In the genomic region with DNA sequence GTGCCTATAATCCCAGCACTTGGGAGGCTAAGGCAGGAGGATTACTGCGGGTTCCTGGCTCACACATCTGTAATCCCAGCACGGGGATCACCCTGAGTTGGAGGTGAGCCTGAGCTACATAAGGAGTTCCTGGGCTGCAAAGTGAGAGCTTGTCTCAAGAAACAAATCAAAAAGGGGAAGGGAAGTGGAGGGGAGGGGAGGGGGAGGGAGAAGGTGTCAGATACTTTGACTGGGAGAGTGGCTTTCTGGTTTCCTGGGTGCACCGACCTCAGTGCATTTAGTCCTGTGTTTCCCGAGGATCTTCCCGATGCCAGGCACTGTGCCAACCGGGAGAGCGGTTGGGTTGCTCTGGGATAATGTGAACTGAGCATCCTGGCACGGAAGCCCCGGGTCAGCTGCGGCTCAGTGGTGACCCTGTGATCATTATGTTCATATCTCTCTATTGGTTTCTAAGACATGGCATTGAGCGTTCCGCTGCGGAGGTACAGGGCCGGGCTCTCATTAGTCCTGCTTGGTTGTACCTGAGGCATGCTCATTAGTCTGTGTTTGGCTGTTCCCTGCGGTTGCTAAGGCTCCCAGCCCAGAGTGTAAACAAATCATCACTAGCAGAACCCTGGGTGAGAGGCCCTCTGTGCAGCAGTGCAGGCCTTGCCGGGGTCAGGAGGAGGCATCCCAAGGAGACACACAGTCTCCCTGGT, we compare ENCODE assay signal across 9 mouse cellular contexts. TPM values are rescaled to one million over a fixed set of nuclear protein-coding genes. Genes with fewer than 3 reads are reported as not detected.
A peak's percentile ranks its signal among the peaks of the same experiment; 100 is the strongest.
DNase-seq lines count a peak whose midpoint lies in the region; ATAC-seq and TF ChIP-seq lines count a peak whose summit lies in the region.
"Had no signal": no experiment of that assay in that cellular context is flagged by ENCODE, and none has a peak within 500 bp of the region (broad histone marks: within the 10 kb centered on the region; RNA-seq: fewer than 3 reads in every experiment).

No protein-coding gene starts in this region.

- H3K36me3 ChIP-seq in intestine, embryonic 14.5 days (ENCODE audit: control insufficient read depth, insufficient read depth, low read length) = no peaks in the 10 kb centered on the region
- H3K36me3 ChIP-seq in intestine, postnatal 0 days (ENCODE audit: control insufficient read depth, insufficient read depth) = no peaks in the 10 kb centered on the region
- no peaks in the 10 kb centered on the region for H3K36me3 ChIP-seq in forebrain, postnatal 0 days (ENCODE audit: insufficient read depth)
- H3K36me3 ChIP-seq in midbrain, postnatal 0 days (ENCODE audit: insufficient read depth, low read length) = no peaks in the 10 kb centered on the region
- H3K36me3 ChIP-seq: limb, embryonic 12.5 days had no signal

- no peak for DNase-seq in intestine, embryonic 14.5 days (ENCODE audit: low spot score)
- DNase-seq in brain, embryonic 14.5 days (ENCODE audit: low read depth) = peak; percentile 84
- DNase-seq in forebrain, postnatal 0 days = peak; percentile 26
- DNase-seq in midbrain, postnatal 0 days (ENCODE audit: low spot score) = peak; percentile 58
- no peak for DNase-seq in gastrocnemius, adult 8-10 months (ENCODE audit: low spot score in 2 of 2)
- no peak for DNase-seq in heart, postnatal 14 days

- H3K9me3 ChIP-seq in intestine, embryonic 14.5 days (ENCODE audit: control insufficient read depth, low read length) = no peaks in the 10 kb centered on the region
- H3K9me3 ChIP-seq in intestine, postnatal 0 days (ENCODE audit: control insufficient read depth) = no peaks in the 10 kb centered on the region
- H3K9me3 ChIP-seq in forebrain, postnatal 0 days (ENCODE audit: low read length) = no peaks in the 10 kb centered on the region
- H3K9me3 ChIP-seq in midbrain, postnatal 0 days (ENCODE audit: low read length) = no peaks in the 10 kb centered on the region

- peaks cover 5% of the 10 kb centered on the region for H3K4me1 ChIP-seq in intestine, embryonic 14.5 days (replicated peaks; ENCODE audit: control insufficient read depth, insufficient read depth, low read length)
- H3K4me1 ChIP-seq in intestine, postnatal 0 days (replicated peaks; ENCODE audit: control insufficient read depth, insufficient read depth, low read length) = no peaks in the 10 kb centered on the region
- peaks cover 7% of the 10 kb centered on the region for H3K4me1 ChIP-seq in forebrain, postnatal 0 days (ENCODE audit: insufficient read depth)
- no peaks in the 10 kb centered on the region; the same call in 1 of the 2 replicates for H3K4me1 ChIP-seq in midbrain, postnatal 0 days (ENCODE audit: insufficient read depth, low read length)

- H3K27me3 ChIP-seq in intestine, embryonic 14.5 days (replicated peaks; ENCODE audit: control insufficient read depth, insufficient read depth, low read length) = no peaks in the 10 kb centered on the region
- no peaks in the 10 kb centered on the region for H3K27me3 ChIP-seq in intestine, postnatal 0 days (replicated peaks; ENCODE audit: control insufficient read depth, insufficient read depth, low read length)
- H3K27me3 ChIP-seq in forebrain, postnatal 0 days (ENCODE audit: insufficient read depth, low read length) = no peaks in the 10 kb centered on the region
- H3K27me3 ChIP-seq in midbrain, postnatal 0 days (ENCODE audit: insufficient read depth, low read length) = no peaks in the 10 kb centered on the region
- H3K27me3 ChIP-seq: limb, embryonic 12.5 days had no signal

- H3K9ac ChIP-seq in intestine, embryonic 14.5 days (ENCODE audit: low read length) = no peak overlapping the region
- H3K9ac ChIP-seq in intestine, postnatal 0 days (ENCODE audit: low read depth, low read length) = no peak overlapping the region
- no peak overlapping the region for H3K9ac ChIP-seq in forebrain, postnatal 0 days
- no peak overlapping the region for H3K9ac ChIP-seq in midbrain, postnatal 0 days (replicated peaks; ENCODE audit: low read length, poor library complexity, severe bottlenecking)
- H3K9ac ChIP-seq: limb, embryonic 12.5 days had no signal

- no peak overlapping the region for H3K4me2 ChIP-seq in intestine, embryonic 14.5 days (ENCODE audit: low read length)
- no peak overlapping the region for H3K4me2 ChIP-seq in intestine, postnatal 0 days (replicated peaks; ENCODE audit: low read depth)
- no peak overlapping the region for H3K4me2 ChIP-seq in forebrain, postnatal 0 days (ENCODE audit: low read depth)
- no peak overlapping the region for H3K4me2 ChIP-seq in midbrain, postnatal 0 days (ENCODE audit: low read depth, low read length, poor library complexity, severe bottlenecking)
- H3K4me2 ChIP-seq: limb, embryonic 12.5 days had no signal

- intact Hi-C loops in heart, postnatal 14 days (cut with DNase I) = no loop called here

- WGBS in intestine, embryonic 14.5 days = 32% methylated on average over 16 of the region's 16 CpGs
- 30% methylated on average over 16 of the region's 16 CpGs for WGBS in intestine, postnatal 0 days
- 17% methylated on average over 16 of the region's 16 CpGs for WGBS in forebrain, postnatal 0 days
- 37% methylated on average over 16 of the region's 16 CpGs for WGBS in midbrain, postnatal 0 days

- ATAC-seq in intestine, embryonic 14.5 days (replicated peaks; ENCODE audit: low FRiP score, low TSS enrichment, low read depth) = peak; percentile 53; the same call in 1 of the 2 replicates
- ATAC-seq in intestine, postnatal 0 days = no peak
- ATAC-seq in forebrain, postnatal 0 days = peak; percentile 61
- peak; percentile 44; the same call in 1 of the 2 replicates for ATAC-seq in midbrain, postnatal 0 days (ENCODE audit: low FRiP score)
- ATAC-seq in CD4-positive, CD25-positive, alpha-beta regulatory T cell, adult 4 months = no peak

- no peak for TF ChIP-seq CTCF in intestine, postnatal 0 days (IDR thresholded peaks at IDR 0.05; ENCODE audit: low read depth)
- TF ChIP-seq CTCF in brain, embryonic 14.5 days (IDR thresholded peaks at IDR 0.05; ENCODE audit: borderline replicate concordance, extremely low read depth, insufficient read depth, insufficient read length) = no peak
- no peak for TF ChIP-seq CTCF in forebrain, postnatal 0 days (IDR thresholded peaks at IDR 0.05; ENCODE audit: low read depth)
- TF ChIP-seq CTCF in midbrain, postnatal 0 days (IDR thresholded peaks at IDR 0.05) = no peak

- no peak overlapping the region for H3K4me3 ChIP-seq in intestine, embryonic 14.5 days (ENCODE audit: low read depth, low read length)
- no peak overlapping the region for H3K4me3 ChIP-seq in intestine, postnatal 0 days (ENCODE audit: low read depth, low read length)
- H3K4me3 ChIP-seq in forebrain, postnatal 0 days (ENCODE audit: low read depth, low read length) = no peak overlapping the region
- no peak overlapping the region for H3K4me3 ChIP-seq in midbrain, postnatal 0 days (ENCODE audit: low read depth, low read length)
- H3K4me3 ChIP-seq: limb, embryonic 12.5 days had no signal

- no peak overlapping the region for H3K27ac ChIP-seq in intestine, embryonic 14.5 days (ENCODE audit: low read depth)
- no peak overlapping the region for H3K27ac ChIP-seq in intestine, postnatal 0 days (ENCODE audit: low read depth, low read length)
- H3K27ac ChIP-seq in forebrain, postnatal 0 days (ENCODE audit: low read depth, low read length) = no peak overlapping the region
- no peak overlapping the region for H3K27ac ChIP-seq in midbrain, postnatal 0 days (ENCODE audit: low read depth, low read length)
- H3K27ac ChIP-seq: limb, embryonic 12.5 days had no signal

- no peak for TF ChIP-seq POLR2A in brain, embryonic 14.5 days (IDR thresholded peaks at IDR 0.05; ENCODE audit: borderline replicate concordance, extremely low read depth, insufficient read depth, insufficient read length, poor library complexity, severe bottlenecking)

RNA-seq across cellular contexts. Expression of a gene that starts 28.1 kb away (rescaled TPM):
- polyA plus RNA-seq in intestine, embryonic 14.5 days (2014; fragmentation: Nextera tagmentation; extraction: Ambion mirVana) = 235 and 250 TPM in 2 replicates
- 175 and 180 TPM in 2 replicates for polyA plus RNA-seq in intestine, postnatal 0 days (2015; fragmentation: Nextera tagmentation; extraction: Ambion mirVana)
- 154 and 228 TPM in 2 replicates for polyA plus RNA-seq in brain, embryonic 14.5 days (2012; rRNA removed)
- total RNA-seq in forebrain, postnatal 0 days (2014; rRNA removed) = 306 and 330 TPM in 2 replicates
- 327 and 401 TPM in 2 replicates for polyA plus RNA-seq in forebrain, postnatal 0 days (2015; fragmentation: Nextera tagmentation; extraction: Ambion mirVana)
- total RNA-seq in midbrain, postnatal 0 days (2014; rRNA removed) = 337 and 343 TPM in 2 replicates
- polyA plus RNA-seq in midbrain, postnatal 0 days (2015; fragmentation: Nextera tagmentation; extraction: Ambion mirVana) = 412 and 433 TPM in 2 replicates
- polyA plus RNA-seq in CD4-positive, CD25-positive, alpha-beta regulatory T cell, adult 4 months (2017; shearing (Covaris generic)) = 100 to 1,000 TPM in 1 of 2 experiments, 10 to 100 TPM in 1; 67.5 to 104 TPM
- total RNA-seq in gastrocnemius, adult 8-10 months (2022) = 1,000 to 10,000 TPM; 1,279 to 1,529 (median 1,458) TPM
- total RNA-seq in heart, postnatal 14 days (2021) = 100 to 1,000 TPM; 926 to 937 TPM

RNA-seq across cellular contexts. Expression of a gene that starts 49.8 kb away (rescaled TPM):
- polyA plus RNA-seq in intestine, embryonic 14.5 days (2014; fragmentation: Nextera tagmentation; extraction: Ambion mirVana) = 7.8 and 9.5 TPM in 2 replicates
- polyA plus RNA-seq in intestine, postnatal 0 days (2015; fragmentation: Nextera tagmentation; extraction: Ambion mirVana) = 3.3 TPM in 2 replicates
- polyA plus RNA-seq in brain, embryonic 14.5 days (2012; rRNA removed) = 8.2 and 10.3 TPM in 2 replicates
- 1.6 and 2.3 TPM in 2 replicates for total RNA-seq in forebrain, postnatal 0 days (2014; rRNA removed)
- 4.4 and 4.6 TPM in 2 replicates for polyA plus RNA-seq in forebrain, postnatal 0 days (2015; fragmentation: Nextera tagmentation; extraction: Ambion mirVana)
- total RNA-seq in midbrain, postnatal 0 days (2014; rRNA removed) = 2.0 and 2.6 TPM in 2 replicates
- 3.1 and 3.2 TPM in 2 replicates for polyA plus RNA-seq in midbrain, postnatal 0 days (2015; fragmentation: Nextera tagmentation; extraction: Ambion mirVana)
- polyA plus RNA-seq in CD4-positive, CD25-positive, alpha-beta regulatory T cell, adult 4 months (2017; shearing (Covaris generic)) = 100 to 1,000 TPM; 246 to 283 TPM
- under 1 TPM; 0.31 to 0.39 (median 0.34) TPM for total RNA-seq in gastrocnemius, adult 8-10 months (2022)
- 10 to 100 TPM in 1 of 2 experiments, 1 to 10 TPM in 1; 3.2 to 45.5 TPM for total RNA-seq in heart, postnatal 14 days (2021)

Comparison
In these comparisons a context has a peak if more than half of its experiments do, and no peak if none do; other contexts are left out.
1. ATAC-seq: peak in intestine, embryonic 14.5 days (single experiment), forebrain, postnatal 0 days (single experiment) and midbrain, postnatal 0 days (single experiment); none in intestine, postnatal 0 days (single experiment) and CD4-positive, CD25-positive, alpha-beta regulatory T cell, adult 4 months (single experiment).
2. DNase-seq: peak in brain, embryonic 14.5 days (single experiment), forebrain, postnatal 0 days (single experiment) and midbrain, postnatal 0 days (single experiment); none in intestine, embryonic 14.5 days (single experiment), gastrocnemius, adult 8-10 months (0 of 2) and heart, postnatal 14 days (0 of 2).
3. RNA of a gene that starts 49.8 kb away (polyA plus RNA-seq): 246 to 283 TPM in CD4-positive, CD25-positive, alpha-beta regulatory T cell, adult 4 months; 8.2 to 10.3 TPM in brain, embryonic 14.5 days, 7.8 to 9.5 TPM in intestine, embryonic 14.5 days, 4.4 to 4.6 TPM in forebrain, postnatal 0 days, 3.3 TPM in intestine, postnatal 0 days and 3.1 to 3.2 TPM in midbrain, postnatal 0 days; every median in the first group is over 10 times any median in the second.